Mouse (Mus musculus): Measurements from ENCODE around the gene 1110008P14Rik. TPM values are rescaled to one million over a fixed set of nuclear protein-coding genes. Genes with fewer than 3 reads are reported as not detected.

Gene 1110008P14Rik
- polyA plus RNA-seq, 1 experiment from 2014 or later: 58.0 TPM

DNA sequence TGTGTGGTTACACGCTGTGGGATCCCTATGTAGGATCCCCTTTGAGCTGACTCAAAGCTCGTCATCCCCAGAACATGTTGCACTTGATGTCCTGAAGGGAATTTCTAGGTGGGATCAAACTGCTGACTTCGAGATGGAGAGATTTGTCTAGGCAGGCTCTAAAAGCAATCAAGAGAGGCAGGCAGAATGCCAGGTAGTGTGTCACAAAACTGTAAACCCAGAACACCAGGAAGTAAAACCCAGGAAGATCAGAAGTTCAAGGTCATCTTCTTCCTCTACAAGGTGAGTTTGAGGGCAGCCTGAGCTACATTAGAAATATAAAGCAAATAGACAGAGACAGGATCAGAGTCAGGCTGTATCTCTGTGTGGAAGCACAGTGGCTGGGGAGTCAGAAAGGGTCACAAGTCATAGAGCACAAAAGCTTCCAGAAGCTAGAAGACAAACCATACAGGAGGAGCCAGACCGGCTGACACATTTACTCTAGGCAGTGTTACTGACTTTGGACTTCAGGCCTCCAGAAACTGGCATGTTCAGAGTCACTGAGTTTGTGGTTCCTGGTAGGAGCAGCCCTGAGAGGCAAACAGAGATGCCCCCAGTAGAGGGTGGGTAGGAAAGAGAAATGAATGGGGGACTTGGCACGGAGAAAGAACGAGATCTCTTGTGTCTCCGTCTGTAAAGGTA is 25.5 kb upstream of the 1110008P14Rik start:
- Histone ChIP-seq H3K27ac (no peak overlapping the region), H3K36me3 (peaks cover 14% of the 10 kb centered on the region), H3K27me3 (no peaks in the 10 kb centered on the region), H3K9ac (no peak overlapping the region), H3K4me1 (peaks cover 18% of the 10 kb centered on the region), H3K9me3 (no peaks in the 10 kb centered on the region), H3K4me3 (no peak overlapping the region), H3K4me2 (no peak overlapping the region)
- no peak for ATAC-seq (ENCODE audit: insufficient number of reproducible peaks, low FRiP score, low TSS enrichment, low read depth)
- WGBS: 77% methylated on average over 7 of the region's 7 CpGs

DNA sequence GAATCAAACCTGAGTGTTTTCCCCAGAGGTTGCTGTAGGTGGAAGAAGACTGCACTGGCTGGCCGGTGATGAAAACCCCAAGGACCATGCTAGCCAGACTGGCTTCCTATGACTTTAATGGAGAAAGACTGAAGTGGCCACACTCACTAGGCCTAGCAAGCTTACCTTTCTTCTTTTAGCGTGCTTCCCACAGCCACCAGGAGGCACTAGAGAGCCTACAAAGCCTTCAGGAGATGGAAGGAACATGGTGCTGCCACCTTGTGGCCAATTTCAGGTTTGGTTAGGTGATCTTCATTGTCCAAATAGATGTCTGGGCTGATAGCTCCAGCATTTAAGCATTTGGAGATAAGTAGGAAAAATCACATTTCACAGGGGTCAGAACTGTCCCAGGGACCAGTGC is 22.9 kb upstream of the 1110008P14Rik start:
- no peaks in the 10 kb centered on the region for H3K9me3 ChIP-seq
- no peak overlapping the region for H3K27ac ChIP-seq
- ATAC-seq (ENCODE audit: insufficient number of reproducible peaks, low FRiP score, low TSS enrichment, low read depth): no peak
- no peak overlapping the region for H3K4me3 ChIP-seq
- H3K9ac ChIP-seq: no peak overlapping the region
- no peak overlapping the region for H3K4me2 ChIP-seq
- peaks cover 12% of the 10 kb centered on the region for H3K4me1 ChIP-seq
- WGBS: 17% methylated on average over 2 of the region's 2 CpGs
- no peaks in the 10 kb centered on the region for H3K27me3 ChIP-seq
- peaks cover 37% of the 10 kb centered on the region for H3K36me3 ChIP-seq

DNA sequence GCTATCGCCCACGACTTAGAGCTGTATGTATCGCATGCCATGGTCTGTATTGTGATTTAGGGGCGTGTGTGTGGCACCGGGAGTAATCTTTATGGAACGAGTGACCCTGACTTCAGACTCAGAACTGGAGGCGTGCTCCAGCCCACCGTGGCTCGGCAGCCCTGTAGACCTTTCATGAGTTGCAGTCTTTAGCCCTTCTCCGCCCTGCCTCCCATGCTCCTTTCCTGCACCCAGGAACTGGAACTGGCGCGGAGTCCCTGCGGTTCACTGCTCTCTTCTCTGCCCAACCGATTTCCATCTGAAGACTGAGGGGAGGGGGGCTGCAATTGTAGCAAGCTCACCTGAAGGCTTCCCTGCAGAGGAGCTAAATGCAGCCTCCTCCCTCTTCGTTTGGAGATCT is 15.0 kb upstream of the 1110008P14Rik start:
- Histone ChIP-seq H3K9ac (peak overlapping the region; percentile 78), H3K4me3 (peak overlapping the region; percentile 88), H3K9me3 (no peaks in the 10 kb centered on the region), H3K27ac (peak overlapping the region; percentile 95), H3K36me3 (peaks cover 19% of the 10 kb centered on the region), H3K4me2 (peak overlapping the region; percentile 88), H3K4me1 (peaks cover 17% of the 10 kb centered on the region), H3K27me3 (no peaks in the 10 kb centered on the region)
- no peak for ATAC-seq (ENCODE audit: insufficient number of reproducible peaks, low FRiP score, low TSS enrichment, low read depth)
- WGBS: under 1% methylated on average over 15 of the region's 15 CpGs

DNA sequence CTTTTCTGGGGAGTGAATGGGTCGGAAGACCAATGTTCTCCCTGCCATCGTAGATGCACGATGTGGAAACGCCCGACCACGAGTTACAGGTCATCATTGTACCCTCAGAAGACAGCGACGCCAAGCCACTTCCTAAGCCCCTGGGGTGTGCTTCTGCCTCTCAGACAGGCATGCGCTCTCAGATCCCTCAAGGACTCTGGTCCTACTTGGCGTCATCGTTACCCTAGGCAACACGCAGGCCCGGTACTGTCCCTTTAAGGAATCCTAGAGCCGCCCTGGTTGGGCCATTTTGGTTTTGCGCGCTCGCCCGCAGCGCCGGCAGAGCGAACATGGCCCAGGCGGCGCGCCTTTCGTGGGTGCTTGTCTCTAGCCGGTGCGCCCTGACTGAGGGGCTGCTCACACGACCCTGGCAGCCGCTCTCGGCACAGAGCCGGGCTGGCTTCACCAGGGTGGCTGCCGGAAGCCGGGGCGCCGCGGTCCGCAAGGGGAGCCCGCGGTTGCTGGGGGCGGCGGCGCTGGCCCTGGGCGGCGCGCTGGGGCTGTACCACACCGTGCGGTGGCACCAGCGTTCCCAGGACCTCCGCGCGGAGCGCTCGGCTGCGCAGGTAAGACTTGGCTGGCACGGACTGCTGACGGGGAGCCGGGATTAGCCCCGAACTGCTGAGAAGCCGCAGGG is 14.3 kb upstream of the 1110008P14Rik start:
- peak; percentile 86 for ATAC-seq (ENCODE audit: insufficient number of reproducible peaks, low FRiP score, low TSS enrichment, low read depth)
- peaks cover 17% of the 10 kb centered on the region for H3K4me1 ChIP-seq

DNA sequence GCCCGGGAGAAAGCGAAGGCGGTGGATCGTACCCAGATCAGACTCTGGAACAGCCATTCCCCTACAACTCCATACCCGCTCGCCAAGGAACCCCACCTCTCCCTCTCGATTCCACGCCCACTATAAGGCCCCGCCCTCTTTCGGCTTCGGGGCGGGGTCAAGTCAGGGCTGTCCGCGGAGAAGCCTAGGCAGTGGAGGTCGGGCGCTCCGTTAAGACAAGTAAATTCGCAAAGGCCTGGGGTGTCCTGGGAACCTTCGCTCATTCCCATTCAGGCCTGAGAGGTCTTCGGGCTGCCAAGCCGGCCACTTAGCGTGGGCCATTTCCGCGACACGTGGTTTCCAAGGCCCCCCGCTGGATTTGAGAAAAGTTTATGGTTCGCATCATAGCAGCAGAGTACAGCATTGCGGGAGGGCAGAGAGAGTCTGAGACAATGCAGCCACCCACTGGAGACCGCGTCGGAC is 13.8 kb upstream of the 1110008P14Rik start, which contains the start of gene Ptges2:
Gene Ptges2 (plus strand): TSS at position 413 of the 462 bp plus-strand sequence.
- Histone ChIP-seq H3K4me2 (peak within 1 kb of the TSS; percentile 88), H3K9me3 (no peaks in the 10 kb centered on the region), H3K9ac (peak within 1 kb of the TSS; percentile 78), H3K4me1 (peaks cover 17% of the 10 kb centered on the region), H3K27ac (peak within 1 kb of the TSS; percentile 95), H3K27me3 (no peaks in the 10 kb centered on the region), H3K36me3 (peaks cover 9% of the 10 kb centered on the region), H3K4me3 (peak within 1 kb of the TSS; percentile 88)
- peak; percentile 90 for ATAC-seq (ENCODE audit: insufficient number of reproducible peaks, low FRiP score, low TSS enrichment, low read depth)
- WGBS: under 1% methylated on average over 31 of the region's 31 CpGs

More for the DNA sequence above, 14.3 kb upstream of the 1110008P14Rik start:
- no peaks in the 10 kb centered on the region for H3K9me3 ChIP-seq
- H3K4me3 ChIP-seq: peak overlapping the region; percentile 88
- peak overlapping the region; percentile 95 for H3K27ac ChIP-seq
- no peaks in the 10 kb centered on the region for H3K27me3 ChIP-seq
- WGBS: under 1% methylated on average over 58 of the region's 59 CpGs
- peaks cover 15% of the 10 kb centered on the region for H3K36me3 ChIP-seq
- H3K4me2 ChIP-seq: peak overlapping the region; percentile 88
- H3K9ac ChIP-seq: peak overlapping the region; percentile 78

DNA sequence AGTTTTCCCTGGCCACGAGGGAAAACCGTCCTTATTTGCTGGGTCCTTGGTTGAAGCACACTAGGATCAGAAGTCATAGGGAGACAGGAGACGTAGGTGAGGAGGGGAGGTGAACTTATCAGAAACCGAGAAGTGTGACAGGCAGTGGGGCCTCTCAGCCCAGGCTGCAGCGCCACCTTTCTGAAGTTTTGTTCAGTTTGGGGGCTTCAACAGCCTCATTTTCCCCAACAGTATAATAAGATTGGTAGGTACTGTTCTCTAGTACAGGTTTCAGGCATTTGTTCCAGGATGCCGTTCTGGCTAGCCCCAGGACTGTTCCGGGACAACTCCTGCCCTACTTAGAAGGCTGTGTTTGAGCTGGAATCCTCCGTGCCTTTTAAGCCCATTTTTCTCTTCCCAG is 13.2 kb upstream of the 1110008P14Rik start:
- Histone ChIP-seq H3K27ac (peak overlapping the region; percentile 95), H3K27me3 (no peaks in the 10 kb centered on the region), H3K36me3 (peaks cover 4% of the 10 kb centered on the region), H3K9ac (peak overlapping the region; percentile 58), H3K4me1 (peaks cover 17% of the 10 kb centered on the region), H3K9me3 (no peaks in the 10 kb centered on the region), H3K4me2 (peak overlapping the region; percentile 88), H3K4me3 (peak overlapping the region; percentile 88)
- ATAC-seq (ENCODE audit: insufficient number of reproducible peaks, low FRiP score, low TSS enrichment, low read depth): no peak
- 5% methylated on average over 8 of the region's 8 CpGs for WGBS

DNA sequence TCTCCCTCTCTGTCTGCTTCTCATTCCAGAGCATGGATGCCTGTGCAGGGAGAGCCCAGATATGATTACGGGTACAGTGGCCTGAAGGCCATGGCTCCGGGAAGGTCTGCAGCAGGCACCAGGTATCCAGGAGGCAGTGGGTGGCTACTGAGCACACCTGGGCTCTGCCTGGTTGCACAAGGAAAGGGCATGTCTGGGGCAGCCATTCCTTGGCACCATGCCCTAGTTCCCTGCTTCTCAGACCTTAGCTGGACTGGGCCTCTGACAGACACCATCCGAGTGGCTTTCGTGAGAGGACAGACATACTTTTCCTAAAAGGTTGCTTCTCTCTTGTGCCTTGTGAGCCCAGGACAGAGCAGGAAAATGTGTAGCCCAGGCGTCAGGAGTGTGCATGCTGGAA is 10.3 kb upstream of the 1110008P14Rik start:
- Histone ChIP-seq H3K36me3 (no peaks in the 10 kb centered on the region), H3K27me3 (no peaks in the 10 kb centered on the region), H3K27ac (no peak overlapping the region), H3K4me2 (no peak overlapping the region), H3K4me3 (no peak overlapping the region), H3K9me3 (no peaks in the 10 kb centered on the region), H3K4me1 (peaks cover 20% of the 10 kb centered on the region), H3K9ac (no peak overlapping the region)
- ATAC-seq (ENCODE audit: insufficient number of reproducible peaks, low FRiP score, low TSS enrichment, low read depth): no peak
- WGBS: 83% methylated on average over 5 of the region's 5 CpGs

DNA sequence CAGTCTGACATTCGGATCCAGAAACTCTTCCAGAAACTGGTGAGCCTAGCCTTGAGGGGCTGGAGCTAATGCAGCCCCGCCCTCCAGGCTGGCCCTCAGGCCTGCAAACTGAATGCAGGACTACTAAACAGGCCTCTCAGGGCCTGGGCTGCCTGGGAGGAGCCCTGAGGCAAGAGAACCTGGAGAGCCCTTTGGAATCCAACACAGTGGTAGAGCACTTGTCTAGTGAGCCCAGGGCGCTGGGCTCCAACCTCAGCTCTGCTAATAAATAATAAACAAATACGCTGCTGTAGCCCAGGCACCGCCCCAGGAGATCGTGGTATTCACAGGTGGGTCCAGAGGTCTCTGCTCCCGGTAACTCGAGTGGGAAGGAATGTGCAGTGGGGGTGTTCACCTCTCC is 9.1 kb upstream of the 1110008P14Rik start:
- WGBS: 64% methylated on average over 8 of the region's 8 CpGs
- Histone ChIP-seq H3K9me3 (no peaks in the 10 kb centered on the region), H3K36me3 (no peaks in the 10 kb centered on the region), H3K27me3 (no peaks in the 10 kb centered on the region), H3K27ac (no peak overlapping the region), H3K4me3 (no peak overlapping the region), H3K4me2 (no peak overlapping the region), H3K9ac (no peak overlapping the region), H3K4me1 (peaks cover 14% of the 10 kb centered on the region)
- no peak for ATAC-seq (ENCODE audit: insufficient number of reproducible peaks, low FRiP score, low TSS enrichment, low read depth)

DNA sequence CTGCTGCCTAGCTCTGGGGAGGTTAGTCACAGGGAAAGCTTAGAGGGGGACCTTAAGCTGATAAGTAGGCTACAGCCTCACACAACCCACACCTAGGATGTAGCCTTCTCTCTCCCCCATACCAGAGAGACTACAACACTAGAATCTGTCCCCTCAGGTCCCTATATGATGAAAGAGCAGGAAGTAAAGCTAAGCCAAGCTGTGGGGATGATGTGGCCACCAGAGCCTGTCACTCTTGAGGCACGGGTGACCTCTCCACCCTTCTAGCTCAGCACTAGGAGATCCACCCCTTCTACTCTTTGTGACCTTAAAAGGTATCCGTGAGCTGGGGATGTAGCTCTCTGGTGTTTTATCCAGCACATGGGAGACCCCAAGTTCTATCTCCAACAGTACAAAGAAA is 7.4 kb upstream of the 1110008P14Rik start:
- no peaks in the 10 kb centered on the region for H3K27me3 ChIP-seq
- H3K4me1 ChIP-seq: peaks cover 8% of the 10 kb centered on the region
- H3K36me3 ChIP-seq: no peaks in the 10 kb centered on the region
- ATAC-seq (ENCODE audit: insufficient number of reproducible peaks, low FRiP score, low TSS enrichment, low read depth): no peak
- H3K4me2 ChIP-seq: no peak overlapping the region
- no peak overlapping the region for H3K9ac ChIP-seq
- no peak overlapping the region for H3K4me3 ChIP-seq
- WGBS: 77% methylated on average over 2 of the region's 2 CpGs
- H3K9me3 ChIP-seq: no peaks in the 10 kb centered on the region
- no peak overlapping the region for H3K27ac ChIP-seq

DNA sequence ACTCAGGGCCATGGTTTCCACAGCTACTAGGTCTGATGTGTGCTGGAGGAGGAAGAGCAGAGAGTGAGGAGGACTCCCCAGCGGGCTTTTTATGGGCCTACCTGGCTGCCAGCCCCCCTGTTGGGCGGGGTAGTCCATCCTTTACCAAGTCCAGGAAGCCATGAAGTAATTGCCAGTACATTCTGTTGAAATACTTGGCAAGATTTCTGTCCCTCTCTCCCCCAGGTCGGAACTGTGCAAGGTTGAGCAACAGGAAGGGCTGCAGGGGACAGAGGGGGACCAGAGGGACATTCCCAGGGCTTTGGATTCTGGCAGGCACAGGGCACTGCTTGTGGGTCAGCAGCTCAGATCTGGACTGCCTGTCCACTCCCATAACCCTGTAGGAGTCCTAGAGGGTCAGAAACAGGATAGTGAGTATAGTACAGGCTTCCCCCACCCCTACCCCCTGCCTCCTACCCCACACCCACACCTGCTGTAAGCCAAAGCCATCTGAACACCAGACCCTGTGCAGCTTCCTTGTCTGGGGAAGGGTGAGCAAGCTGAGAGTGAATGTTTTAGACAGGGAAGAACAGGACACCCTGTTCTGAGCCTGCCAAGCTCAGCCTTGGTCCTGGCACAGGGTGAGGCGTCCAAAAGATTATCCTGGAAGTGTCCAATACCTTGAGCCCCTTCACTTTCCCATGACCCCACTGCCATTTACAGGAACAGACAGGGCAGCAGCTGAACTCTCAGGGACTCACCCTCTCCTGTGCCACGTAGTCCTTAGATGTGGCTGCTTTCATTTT is 6.2 kb upstream of the 1110008P14Rik start, which contains the start of gene Lcn2:
Gene Lcn2 (minus strand): TSS at position 547 of the 785 bp plus-strand sequence.
- Histone ChIP-seq H3K4me1 (peaks cover 8% of the 10 kb centered on the region), H3K4me2 (no peak within 1 kb of the TSS), H3K4me3 (no peak within 1 kb of the TSS), H3K9me3 (no peaks in the 10 kb centered on the region), H3K36me3 (no peaks in the 10 kb centered on the region), H3K27me3 (no peaks in the 10 kb centered on the region), H3K27ac (no peak within 1 kb of the TSS), H3K9ac (no peak within 1 kb of the TSS)
- 57% methylated on average over 5 of the region's 5 CpGs for WGBS
- ATAC-seq (ENCODE audit: insufficient number of reproducible peaks, low FRiP score, low TSS enrichment, low read depth): no peak

DNA sequence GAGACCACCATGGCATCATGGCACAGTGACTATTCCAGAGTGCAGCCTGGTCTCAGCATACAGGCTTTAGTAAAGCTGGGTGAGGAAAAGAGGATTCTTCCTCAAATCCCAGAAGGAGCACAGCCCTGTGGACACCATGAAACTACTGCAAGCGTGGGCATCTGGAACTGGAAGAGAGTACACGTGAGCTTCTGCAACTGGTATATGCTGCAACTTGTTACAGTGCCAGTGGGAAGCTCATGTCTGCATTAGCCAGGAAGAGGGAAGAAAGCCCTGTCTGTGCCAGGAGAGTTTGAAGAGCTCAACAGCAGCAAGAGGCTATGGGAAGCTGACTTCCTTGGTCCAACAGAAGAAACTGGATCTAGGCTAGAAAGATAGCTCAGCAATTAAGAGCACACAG is 951 bp upstream of the 1110008P14Rik start:
- Histone ChIP-seq H3K9ac (no peak overlapping the region), H3K36me3 (peaks cover 21% of the 10 kb centered on the region), H3K4me2 (no peak overlapping the region), H3K27ac (no peak overlapping the region), H3K9me3 (no peaks in the 10 kb centered on the region), H3K27me3 (no peaks in the 10 kb centered on the region), H3K4me3 (peak overlapping the region; percentile 61; the same call in 1 of the 2 replicates), H3K4me1 (peaks cover 17% of the 10 kb centered on the region)
- no peak for ATAC-seq (ENCODE audit: insufficient number of reproducible peaks, low FRiP score, low TSS enrichment, low read depth)
- 78% methylated on average over 2 of the region's 2 CpGs for WGBS

All from limb, embryonic 15.5 days (tissue).